Mouse (Mus musculus): Measurements from ENCODE around the gene Eif6.

- TF ChIP-seq POLR2A (IDR thresholded peaks at IDR 0.05; ENCODE audit: low read depth, low read length) = no peak
- no peak for TF ChIP-seq CTCF (IDR thresholded peaks at IDR 0.05; ENCODE audit: borderline replicate concordance, insufficient read depth, low read length)
Observed at GRCm38 (mm10) chr2:155868320-155868719, 41.6 kb upstream of the Eif6 start.

Measured in embryonic fibroblast, embryonic 13.5 days (primary cell).